Mouse (Mus musculus): ENCODE data around the gene Gab1. TPM values are rescaled to one million over a fixed set of nuclear protein-coding genes. Genes with fewer than 3 reads are reported as not detected.
A peak's percentile ranks its signal among the peaks of the same experiment; 100 is the strongest.

Gene Gab1
- polyA plus RNA-seq, 1 experiment from 2014 or later, result 12.5 TPM

- no peaks in the 10 kb centered on the region for H3K9me3 ChIP-seq (ENCODE audit: control insufficient read depth, low read length)
- ATAC-seq (ENCODE audit: low read depth), result no peak
- WGBS, result 90% methylated on average over 12 of the region's 12 CpGs
- H3K4me2 ChIP-seq (ENCODE audit: low read depth, low read length), result no peak overlapping the region
- no peak overlapping the region for H3K4me3 ChIP-seq (ENCODE audit: low read depth, low read length)
- H3K4me1 ChIP-seq (ENCODE audit: control insufficient read depth, insufficient read depth, low read length), result peaks cover 4% of the 10 kb centered on the region; the same call in 1 of the 2 replicates
- H3K36me3 ChIP-seq (ENCODE audit: control insufficient read depth, insufficient read depth, low read length), result no peaks in the 10 kb centered on the region
- no peaks in the 10 kb centered on the region for H3K27me3 ChIP-seq (ENCODE audit: control insufficient read depth, insufficient read depth, low read length)
- H3K27ac ChIP-seq (ENCODE audit: low read depth, low read length), result no peak overlapping the region
- no peak overlapping the region for H3K9ac ChIP-seq (replicated peaks; ENCODE audit: low read depth, low read length)
Measured at GRCm38 (mm10) chr8:80868006-80868702, 12.2 kb downstream of the Gab1 start.

GRCm38 (mm10) chr8:80867598-80867997 lies 12.7 kb downstream of the Gab1 start:
- H3K36me3 ChIP-seq (ENCODE audit: control insufficient read depth, insufficient read depth, low read length), result no peaks in the 10 kb centered on the region
- H3K27ac ChIP-seq (ENCODE audit: low read depth, low read length), result no peak overlapping the region
- H3K4me3 ChIP-seq (ENCODE audit: low read depth, low read length), result no peak overlapping the region
- ATAC-seq (ENCODE audit: low read depth), result 0 out of 2 replicates have a peak, but pooled peaks have one; percentile 15
- no peak overlapping the region for H3K4me2 ChIP-seq (ENCODE audit: low read depth, low read length)
- no peaks in the 10 kb centered on the region for H3K9me3 ChIP-seq (ENCODE audit: control insufficient read depth, low read length)
- WGBS, result 86% methylated on average over 3 of the region's 3 CpGs
- peaks cover under 1% of the 10 kb centered on the region; the same call in 1 of the 2 replicates for H3K4me1 ChIP-seq (ENCODE audit: control insufficient read depth, insufficient read depth, low read length)
- no peak overlapping the region for H3K9ac ChIP-seq (replicated peaks; ENCODE audit: low read depth, low read length)
- H3K27me3 ChIP-seq (ENCODE audit: control insufficient read depth, insufficient read depth, low read length), result no peaks in the 10 kb centered on the region

- 63% methylated on average over 8 of the region's 8 CpGs for WGBS
- H3K9ac ChIP-seq (replicated peaks; ENCODE audit: low read depth, low read length), result no peak overlapping the region
- H3K27ac ChIP-seq (ENCODE audit: low read depth, low read length), result no peak overlapping the region
- ATAC-seq (ENCODE audit: low read depth), result no peak
- no peaks in the 10 kb centered on the region for H3K4me1 ChIP-seq (ENCODE audit: control insufficient read depth, insufficient read depth, low read length)
- H3K27me3 ChIP-seq (ENCODE audit: control insufficient read depth, insufficient read depth, low read length), result no peaks in the 10 kb centered on the region
- H3K9me3 ChIP-seq (ENCODE audit: control insufficient read depth, low read length), result no peaks in the 10 kb centered on the region
- no peak overlapping the region for H3K4me2 ChIP-seq (ENCODE audit: low read depth, low read length)
- no peak overlapping the region for H3K4me3 ChIP-seq (ENCODE audit: low read depth, low read length)
- no peaks in the 10 kb centered on the region for H3K36me3 ChIP-seq (ENCODE audit: control insufficient read depth, insufficient read depth, low read length)
Measured at GRCm38 (mm10) chr8:80865181-80865784, 15.0 kb downstream of the Gab1 start.

GRCm38 (mm10) chr8:80863393-80863792 lies 16.9 kb downstream of the Gab1 start:
- H3K9ac ChIP-seq (replicated peaks; ENCODE audit: low read depth, low read length), result no peak overlapping the region
- no peak overlapping the region for H3K4me2 ChIP-seq (ENCODE audit: low read depth, low read length)
- H3K27me3 ChIP-seq (ENCODE audit: control insufficient read depth, insufficient read depth, low read length), result no peaks in the 10 kb centered on the region
- H3K4me1 ChIP-seq (ENCODE audit: control insufficient read depth, insufficient read depth, low read length), result no peaks in the 10 kb centered on the region
- H3K36me3 ChIP-seq (ENCODE audit: control insufficient read depth, insufficient read depth, low read length), result no peaks in the 10 kb centered on the region
- no peak overlapping the region for H3K4me3 ChIP-seq (ENCODE audit: low read depth, low read length)
- no peak overlapping the region for H3K27ac ChIP-seq (ENCODE audit: low read depth, low read length)
- WGBS, result 82% methylated on average over 5 of the region's 5 CpGs
- no peak for ATAC-seq (ENCODE audit: low read depth)
- no peaks in the 10 kb centered on the region for H3K9me3 ChIP-seq (ENCODE audit: control insufficient read depth, low read length)

GRCm38 (mm10) chr8:80859180-80859775 lies 21.0 kb downstream of the Gab1 start:
- H3K4me2 ChIP-seq (ENCODE audit: low read depth, low read length), result no peak overlapping the region
- no peak overlapping the region for H3K27ac ChIP-seq (ENCODE audit: low read depth, low read length)

GRCm38 (mm10) chr8:80857851-80858367 lies 22.4 kb downstream of the Gab1 start:
- Histone ChIP-seq H3K36me3 (ENCODE audit: control insufficient read depth, insufficient read depth, low read length) (no peaks in the 10 kb centered on the region), H3K4me1 (ENCODE audit: control insufficient read depth, insufficient read depth, low read length) (peaks cover 4% of the 10 kb centered on the region), H3K9me3 (ENCODE audit: control insufficient read depth, low read length) (no peaks in the 10 kb centered on the region), H3K27me3 (ENCODE audit: control insufficient read depth, insufficient read depth, low read length) (no peaks in the 10 kb centered on the region), H3K4me3 (ENCODE audit: low read depth, low read length) (no peak overlapping the region), H3K27ac (ENCODE audit: low read depth, low read length) (no peak overlapping the region), H3K9ac (replicated peaks; ENCODE audit: low read depth, low read length) (no peak overlapping the region), H3K4me2 (ENCODE audit: low read depth, low read length) (no peak overlapping the region)
- no peak for ATAC-seq (ENCODE audit: low read depth)
- WGBS, result 91% methylated on average over 12 of the region's 12 CpGs

More at GRCm38 (mm10) chr8:80859180-80859775, 21.0 kb downstream of the Gab1 start:
- no peak for ATAC-seq (ENCODE audit: low read depth)
- peaks cover 4% of the 10 kb centered on the region for H3K4me1 ChIP-seq (ENCODE audit: control insufficient read depth, insufficient read depth, low read length)
- H3K4me3 ChIP-seq (ENCODE audit: low read depth, low read length), result no peak overlapping the region
- 98% methylated on average over 26 of the region's 26 CpGs for whole genome bisulfite sequencing
- H3K9ac ChIP-seq (replicated peaks; ENCODE audit: low read depth, low read length), result no peak overlapping the region
- no peaks in the 10 kb centered on the region for H3K9me3 ChIP-seq (ENCODE audit: control insufficient read depth, low read length)
- H3K36me3 ChIP-seq (ENCODE audit: control insufficient read depth, insufficient read depth, low read length), result no peaks in the 10 kb centered on the region
- no peaks in the 10 kb centered on the region for H3K27me3 ChIP-seq (ENCODE audit: control insufficient read depth, insufficient read depth, low read length)

GRCm38 (mm10) chr8:80857128-80857527 lies 23.2 kb downstream of the Gab1 start:
- Histone ChIP-seq H3K4me1 (ENCODE audit: control insufficient read depth, insufficient read depth, low read length) (peaks cover 4% of the 10 kb centered on the region), H3K27ac (ENCODE audit: low read depth, low read length) (no peak overlapping the region), H3K9ac (replicated peaks; ENCODE audit: low read depth, low read length) (no peak overlapping the region), H3K9me3 (ENCODE audit: control insufficient read depth, low read length) (no peaks in the 10 kb centered on the region), H3K4me3 (ENCODE audit: low read depth, low read length) (no peak overlapping the region), H3K27me3 (ENCODE audit: control insufficient read depth, insufficient read depth, low read length) (no peaks in the 10 kb centered on the region), H3K4me2 (ENCODE audit: low read depth, low read length) (no peak overlapping the region), H3K36me3 (ENCODE audit: control insufficient read depth, insufficient read depth, low read length) (no peaks in the 10 kb centered on the region)
- no peak for ATAC-seq (ENCODE audit: low read depth)
- 78% methylated on average over 3 of the region's 3 CpGs for WGBS

GRCm38 (mm10) chr8:80856606-80857005 lies 23.7 kb downstream of the Gab1 start:
- Histone ChIP-seq H3K27me3 (ENCODE audit: control insufficient read depth, insufficient read depth, low read length) (no peaks in the 10 kb centered on the region), H3K9me3 (ENCODE audit: control insufficient read depth, low read length) (no peaks in the 10 kb centered on the region), H3K4me2 (ENCODE audit: low read depth, low read length) (no peak overlapping the region), H3K36me3 (ENCODE audit: control insufficient read depth, insufficient read depth, low read length) (no peaks in the 10 kb centered on the region), H3K27ac (ENCODE audit: low read depth, low read length) (no peak overlapping the region), H3K9ac (replicated peaks; ENCODE audit: low read depth, low read length) (no peak overlapping the region), H3K4me1 (ENCODE audit: control insufficient read depth, insufficient read depth, low read length) (peaks cover 4% of the 10 kb centered on the region), H3K4me3 (ENCODE audit: low read depth, low read length) (no peak overlapping the region)
- WGBS, result 55% methylated on average over 6 of the region's 6 CpGs
- peak; percentile 30; the same call in 1 of the 2 replicates for ATAC-seq (ENCODE audit: low read depth)

GRCm38 (mm10) chr8:80853622-80854021 lies 26.7 kb downstream of the Gab1 start:
- 64% methylated on average over 13 of the region's 13 CpGs for WGBS
- Histone ChIP-seq H3K9me3 (ENCODE audit: control insufficient read depth, low read length) (no peaks in the 10 kb centered on the region), H3K4me2 (ENCODE audit: low read depth, low read length) (no peak overlapping the region), H3K9ac (replicated peaks; ENCODE audit: low read depth, low read length) (no peak overlapping the region), H3K4me1 (ENCODE audit: control insufficient read depth, insufficient read depth, low read length) (peaks cover 4% of the 10 kb centered on the region), H3K27ac (ENCODE audit: low read depth, low read length) (no peak overlapping the region), H3K27me3 (ENCODE audit: control insufficient read depth, insufficient read depth, low read length) (no peaks in the 10 kb centered on the region), H3K4me3 (ENCODE audit: low read depth, low read length) (no peak overlapping the region), H3K36me3 (ENCODE audit: control insufficient read depth, insufficient read depth, low read length) (no peaks in the 10 kb centered on the region)
- no peak; the same call in 1 of the 2 replicates for ATAC-seq (ENCODE audit: low read depth)

Data from neural tube, embryonic 14.5 days (tissue).